Mouse (Mus musculus): Measurements from ENCODE around the gene Rai1. TPM values are rescaled to one million over a fixed set of nuclear protein-coding genes. Genes with fewer than 3 reads are reported as not detected.

Gene Rai1
- 10 to 100 TPM in 2 of 3 experiments, 1 to 10 TPM in 1; 5.6 to 12.2 (median 12.1) TPM for polyA plus RNA-seq (2017; shearing (Covaris generic))

DNA sequence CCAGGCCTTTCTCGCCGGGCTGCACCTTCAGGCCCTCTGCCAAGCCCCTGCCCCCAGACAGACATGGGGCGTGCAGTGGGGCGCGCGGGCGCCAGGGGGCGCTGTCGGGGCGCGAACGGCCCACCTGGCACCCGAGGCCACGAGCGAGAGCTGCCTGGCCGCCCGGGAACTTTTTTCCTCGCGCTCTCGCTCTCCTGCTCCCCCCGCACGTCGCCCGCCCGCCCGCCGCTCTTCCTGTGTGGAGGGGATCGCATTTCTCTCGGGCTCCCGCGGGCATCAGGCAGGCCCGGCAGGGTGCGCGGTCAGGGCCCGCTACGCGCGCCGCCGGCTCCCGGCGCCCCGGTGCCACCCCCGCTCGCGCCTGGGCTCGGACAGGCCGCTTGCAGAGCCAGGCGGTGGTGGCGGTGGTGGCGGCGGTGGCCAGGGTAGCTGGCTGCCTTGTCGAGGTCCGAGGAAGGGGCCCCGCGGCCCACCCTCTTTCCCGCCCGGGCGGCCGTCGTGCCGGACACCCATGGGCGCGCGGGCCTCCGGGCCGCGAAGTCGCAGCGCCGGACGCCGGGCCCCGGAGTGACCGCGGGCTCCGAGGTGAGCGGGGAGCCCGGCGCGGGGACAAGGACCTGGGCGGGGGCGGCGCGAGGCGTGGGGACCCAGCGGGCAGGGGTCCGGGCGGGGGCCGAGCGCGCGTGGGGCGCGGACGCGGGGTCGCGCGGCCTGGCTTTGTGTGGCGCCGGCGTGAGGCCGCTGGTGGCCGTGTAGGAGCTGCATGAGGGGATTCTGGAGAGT lies at the start of gene Rai1:
Gene Rai1, plus strand, starts transcription at position 204 of the 783 bp plus-strand sequence.
- ATAC-seq = peak; percentile 53

GRCm38 (mm10) chr11:60056520-60056919 lies 48.3 kb upstream of the Rai1 start:
- ATAC-seq = no peak

- no peak for ATAC-seq
Measured at GRCm38 (mm10) chr11:60057987-60058386, 46.8 kb upstream of the Rai1 start.

DNA sequence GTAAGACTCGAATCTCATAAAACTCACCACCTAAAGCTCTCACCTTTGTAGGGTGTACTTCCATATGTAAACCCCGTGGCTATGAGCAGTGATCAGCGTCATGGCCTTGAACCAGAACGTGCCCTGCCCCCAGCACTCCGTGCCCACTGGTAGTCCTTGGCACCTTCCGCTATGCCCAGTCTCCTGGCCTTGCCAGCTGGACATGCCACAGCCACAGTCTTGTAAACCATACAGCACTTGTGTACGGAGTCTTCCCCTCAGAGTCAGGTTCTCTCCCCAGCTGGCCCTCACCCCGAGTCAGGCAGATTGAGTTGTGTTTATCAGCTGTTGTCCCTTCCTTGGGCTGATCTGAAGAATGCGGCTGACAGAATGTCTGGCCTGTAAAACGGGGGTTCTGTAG lies 46.4 kb upstream of the Rai1 start:
- ATAC-seq = no peak

DNA sequence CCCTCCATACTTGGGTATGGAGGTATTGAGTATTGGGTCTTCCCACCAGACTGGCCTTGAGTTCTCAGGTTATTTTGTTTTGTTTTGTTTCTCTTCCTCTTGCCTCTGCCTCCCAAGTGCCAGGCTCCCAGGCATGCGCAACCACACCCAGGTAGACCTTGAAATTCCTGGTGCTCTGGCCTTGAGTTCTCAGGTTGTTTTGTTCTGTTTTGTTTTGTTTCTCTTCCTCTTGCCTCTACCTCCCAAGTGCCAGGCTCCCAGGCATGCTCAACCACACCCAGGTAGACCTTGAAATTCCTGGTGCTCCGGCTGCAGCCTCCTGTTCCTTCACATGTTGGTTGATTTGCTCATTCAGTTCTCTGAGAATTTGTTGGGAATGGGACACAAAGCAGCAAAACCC lies 44.8 kb upstream of the Rai1 start:
- no peak for ATAC-seq

DNA sequence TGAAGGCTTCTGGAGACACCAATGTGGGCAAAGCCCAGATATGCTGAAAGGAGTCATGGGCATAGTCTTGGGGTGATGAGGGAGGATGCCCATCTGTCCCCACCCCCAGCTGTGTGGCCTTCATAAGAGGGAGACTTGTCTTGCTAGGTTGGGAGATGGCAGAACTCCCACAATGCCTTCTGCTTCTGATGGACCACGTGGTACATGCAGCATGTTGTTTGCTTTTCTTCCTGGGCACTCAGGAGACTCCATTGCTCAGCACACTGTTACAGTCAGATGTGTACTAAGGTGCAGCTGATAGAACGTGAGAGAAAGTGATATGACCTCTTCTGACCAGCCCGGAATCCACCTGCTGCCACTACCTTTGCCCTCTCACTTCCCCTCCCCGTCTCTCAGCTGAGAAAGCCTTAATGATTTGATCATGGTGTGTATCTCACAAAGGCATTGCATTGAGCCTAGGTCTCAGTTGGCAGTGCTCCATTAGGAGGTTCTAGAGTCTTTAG lies 43.3 kb upstream of the Rai1 start:
- no peak for ATAC-seq

DNA sequence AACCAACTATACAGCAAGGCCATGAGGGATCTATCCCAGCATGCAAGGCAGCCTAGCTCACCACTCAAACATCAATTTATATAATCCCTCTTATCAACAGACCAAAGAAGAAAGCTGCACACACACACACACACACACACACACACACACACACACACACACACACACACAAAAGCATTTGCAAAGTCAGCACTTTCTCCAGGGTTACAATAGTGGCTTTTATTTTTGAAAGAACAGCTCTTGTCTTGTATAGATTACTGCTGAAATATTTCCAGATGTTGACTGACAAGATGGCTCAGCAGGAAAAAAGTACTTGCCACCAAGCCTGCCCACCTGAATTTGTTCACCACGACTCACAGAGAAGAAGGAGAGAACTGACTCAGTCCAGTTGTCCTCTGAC lies 39.5 kb upstream of the Rai1 start:
- ATAC-seq = no peak

DNA sequence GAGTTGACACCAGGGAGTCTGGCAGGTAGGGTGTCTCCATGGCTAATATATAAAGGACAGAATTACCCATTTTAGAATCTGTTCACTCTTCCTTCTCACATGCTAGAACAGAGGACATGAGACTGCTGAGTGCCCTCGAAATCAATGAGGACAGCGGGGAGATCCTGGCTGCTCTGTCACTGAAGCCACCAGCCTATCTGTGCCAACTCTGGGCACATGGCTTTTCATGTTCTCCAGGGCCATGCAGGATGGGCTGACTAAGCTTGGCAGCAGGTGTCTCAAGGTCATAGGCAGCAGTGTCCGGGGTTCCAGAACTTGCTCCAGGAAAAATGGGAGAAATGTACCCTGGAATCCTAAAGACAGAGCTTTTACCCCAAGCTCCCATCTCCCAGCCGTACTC lies 37.2 kb upstream of the Rai1 start:
- ATAC-seq = no peak

DNA sequence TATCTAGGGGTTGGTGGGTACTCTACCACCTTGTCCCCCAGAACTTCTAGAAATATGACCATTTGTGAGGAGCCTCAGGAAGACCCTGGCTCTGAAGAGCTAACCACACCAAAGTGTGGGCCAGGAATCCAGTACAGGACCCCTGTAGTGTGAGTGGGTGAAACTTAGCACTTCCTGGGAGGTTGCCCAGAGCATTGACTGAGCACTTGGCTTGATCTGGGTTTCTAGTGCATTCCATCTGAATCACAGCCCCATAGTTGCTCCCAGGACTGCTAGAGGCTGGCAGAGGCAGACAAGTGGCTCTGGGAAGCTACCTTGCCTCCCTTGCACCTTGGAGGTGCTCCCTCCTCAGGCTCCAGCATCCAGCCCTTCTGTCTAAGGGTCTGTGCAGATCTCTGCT lies 36.2 kb upstream of the Rai1 start:
- no peak for ATAC-seq

DNA sequence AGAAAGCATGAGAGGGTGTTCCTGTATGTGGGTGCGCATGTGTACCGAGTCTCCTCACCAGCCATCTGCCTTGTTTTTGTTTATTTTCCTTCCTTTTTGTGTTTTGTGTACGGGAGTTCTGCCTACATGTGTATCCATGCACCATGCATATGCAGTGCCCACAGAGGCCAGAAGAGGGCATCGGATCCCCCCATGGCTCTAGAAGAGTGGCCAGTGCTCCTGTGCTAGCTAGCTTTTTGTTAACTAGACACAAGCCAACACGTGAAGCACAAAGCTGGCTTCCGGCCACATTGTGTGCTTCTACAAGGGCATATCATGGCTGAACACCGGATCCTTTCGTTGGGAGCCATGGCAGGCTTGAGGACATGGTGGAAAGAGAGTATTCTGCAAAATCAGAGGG lies 34.2 kb upstream of the Rai1 start:
- ATAC-seq = no peak

DNA sequence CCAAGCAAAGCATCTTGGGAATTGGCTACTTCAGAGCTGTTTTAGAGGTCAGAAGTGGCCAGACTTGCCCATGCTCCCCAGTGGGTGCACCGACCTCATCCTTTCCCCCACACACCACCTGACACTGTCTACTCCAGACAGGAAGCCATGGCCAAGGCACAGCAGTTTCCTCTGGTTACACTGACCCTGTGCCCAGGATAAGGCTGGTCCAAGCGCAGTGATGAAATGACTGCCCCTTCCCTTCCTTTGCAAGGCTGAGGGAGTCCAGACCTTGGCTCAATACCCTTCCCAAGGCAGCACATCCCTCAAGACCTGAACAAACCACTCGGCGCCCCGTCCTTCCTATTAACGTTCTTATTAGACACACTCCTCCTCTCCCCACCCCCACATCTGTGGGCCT lies 33.6 kb upstream of the Rai1 start:
- ATAC-seq = no peak

GRCm38 (mm10) chr11:60073121-60073520 lies 31.7 kb upstream of the Rai1 start:
- ATAC-seq = no peak

DNA sequence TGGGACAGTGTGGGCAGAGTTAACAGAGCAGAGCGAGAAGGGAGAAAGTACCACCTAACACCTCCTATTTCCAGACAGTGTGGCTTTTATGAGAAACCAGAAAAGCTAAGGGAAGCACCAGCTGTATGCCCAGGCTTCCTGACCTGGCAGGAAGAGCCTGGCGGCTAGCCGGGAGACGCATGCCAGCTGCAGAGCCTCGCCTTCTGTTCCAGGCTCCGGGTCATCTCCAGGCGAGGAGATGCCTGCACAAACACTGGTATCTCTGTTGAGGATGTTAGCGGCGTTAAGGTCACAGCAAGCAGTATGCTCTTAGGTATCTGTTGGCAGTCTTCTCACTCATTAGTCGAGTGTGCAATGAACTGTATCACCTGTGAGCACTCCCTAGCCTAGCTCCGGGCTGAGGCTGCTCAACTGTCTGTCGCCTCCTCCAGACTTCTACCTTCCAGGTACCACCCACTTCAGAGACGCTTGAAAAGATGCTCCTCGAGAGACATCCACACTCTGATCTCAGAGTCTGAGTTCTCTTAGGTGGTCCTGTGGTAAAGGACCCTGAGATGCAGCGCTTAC lies 30.8 kb upstream of the Rai1 start:
- ATAC-seq = no peak

DNA sequence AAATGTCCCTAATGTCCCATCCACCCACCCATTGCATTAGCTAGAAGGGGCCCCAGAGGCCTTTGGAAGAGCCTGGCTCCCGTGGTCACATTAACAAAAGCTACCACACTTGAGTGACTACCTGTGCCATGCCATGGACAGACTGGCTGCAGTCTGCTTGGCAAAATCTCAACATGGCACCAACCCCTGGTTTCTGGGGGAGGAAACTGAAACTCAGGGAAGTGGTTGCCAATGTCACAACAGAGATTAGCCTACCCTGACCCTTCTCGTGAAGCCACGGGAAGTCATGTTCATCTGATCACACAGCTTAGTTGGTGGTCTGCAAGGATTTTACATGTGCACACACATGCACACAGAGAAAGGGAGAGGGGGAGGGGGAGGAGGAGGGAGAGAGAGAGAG lies 28.6 kb upstream of the Rai1 start:
- no peak for ATAC-seq

DNA sequence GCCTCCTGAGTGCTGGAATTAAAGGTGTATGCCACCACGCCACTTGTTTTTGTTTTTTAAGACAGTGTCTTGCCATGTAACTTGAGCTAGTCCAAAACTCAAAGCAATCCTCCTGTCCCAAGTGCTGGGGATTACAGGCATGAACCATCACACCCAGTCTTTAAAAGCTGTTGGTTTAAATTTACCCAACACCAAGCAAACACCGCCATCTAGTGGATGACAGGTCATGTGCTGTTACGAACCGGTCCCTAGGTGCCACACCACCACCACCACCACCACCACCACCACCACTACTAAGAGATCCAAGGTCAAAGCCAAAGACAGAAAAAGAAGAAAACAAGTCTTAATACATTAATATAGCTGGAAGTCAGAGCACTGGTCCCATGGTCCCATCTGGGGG lies 28.0 kb upstream of the Rai1 start:
- ATAC-seq = no peak

GRCm38 (mm10) chr11:60084589-60084988 lies 20.2 kb upstream of the Rai1 start:
- ATAC-seq = no peak

DNA sequence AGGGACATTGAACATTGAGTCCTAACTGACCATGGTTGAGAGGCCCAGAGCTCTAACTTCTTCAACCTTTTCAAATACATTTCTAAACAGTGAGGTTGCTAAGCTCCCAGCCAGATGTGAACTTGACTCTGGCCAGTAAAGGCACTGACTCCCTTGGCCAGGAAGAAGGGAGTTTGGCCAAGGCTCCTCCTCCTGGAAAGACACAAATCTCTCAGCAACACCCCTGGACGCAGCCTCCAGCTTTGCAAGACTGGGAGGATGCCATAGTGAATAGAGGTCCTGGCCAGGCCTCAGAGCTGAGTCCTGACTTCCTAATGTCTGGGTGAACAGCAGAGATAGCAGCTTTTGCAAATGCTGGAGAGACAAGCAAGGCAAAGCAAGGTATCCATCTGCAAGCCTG lies 18.1 kb upstream of the Rai1 start:
- no peak for ATAC-seq

GRCm38 (mm10) chr11:60088947-60089346 lies 15.9 kb upstream of the Rai1 start:
- ATAC-seq = no peak

DNA sequence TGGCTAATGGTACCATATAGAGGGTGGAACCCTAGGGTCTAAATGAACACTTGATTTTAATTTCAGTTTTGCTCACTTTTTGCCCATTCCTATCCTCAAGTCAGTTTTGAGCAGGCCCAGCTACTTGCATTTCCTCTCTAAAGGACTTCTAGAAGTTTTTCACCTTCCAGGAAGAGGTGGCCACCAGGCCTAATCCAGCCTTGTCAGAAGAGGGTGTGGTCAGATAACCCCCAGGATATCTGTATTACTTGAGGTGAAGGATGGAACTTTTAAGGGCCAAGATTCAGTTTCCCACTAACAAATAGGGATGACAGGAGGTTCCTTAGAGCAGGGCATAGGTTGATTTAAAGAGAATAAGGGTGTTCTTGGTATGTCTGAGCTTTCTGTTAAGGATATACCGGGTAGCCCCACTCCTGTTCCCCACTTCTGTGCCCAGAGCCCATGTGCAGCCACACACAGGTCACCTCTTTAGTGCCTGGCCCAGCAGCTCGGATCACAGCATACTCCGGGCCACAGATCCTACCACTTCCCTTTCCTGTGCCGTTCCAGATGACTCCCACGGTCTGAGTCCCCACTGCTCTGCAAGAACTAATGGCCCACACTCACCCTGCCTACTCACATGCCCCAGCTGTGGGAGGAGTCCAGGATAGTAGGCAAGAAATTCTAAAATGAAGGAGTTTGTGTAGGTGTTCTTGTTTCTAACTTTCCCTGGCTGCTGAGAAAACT lies 14.0 kb upstream of the Rai1 start:
- no peak for ATAC-seq

- ATAC-seq = no peak
Measured at GRCm38 (mm10) chr11:60091422-60091761, 13.4 kb upstream of the Rai1 start.

DNA sequence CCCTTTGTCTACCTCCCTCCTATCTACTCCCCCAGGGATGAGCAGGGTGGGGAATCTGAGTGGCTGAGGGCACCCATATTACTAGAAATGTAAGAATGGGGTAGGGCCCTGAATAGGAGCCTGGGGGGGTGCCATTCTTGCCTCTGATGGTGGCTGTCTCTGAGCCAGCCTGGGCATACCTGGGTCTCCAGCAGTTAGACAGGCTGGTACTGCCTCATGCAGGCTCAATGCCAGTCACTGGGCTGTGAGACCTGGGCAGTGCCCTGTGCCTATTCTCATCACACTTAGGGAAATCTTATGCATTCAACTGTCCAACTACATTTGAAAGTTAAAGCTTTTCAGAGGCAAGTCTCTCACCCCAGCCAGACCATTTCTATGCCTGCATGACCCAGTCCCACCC lies 11.6 kb upstream of the Rai1 start:
- no peak for ATAC-seq

GRCm38 (mm10) chr11:60093984-60094587 lies 10.7 kb upstream of the Rai1 start:
- ATAC-seq = no peak

Data from inflammation-experienced regulatory T-cells, adult 6 months (primary cell).